Mouse (Mus musculus) heart, adult 9 months (tissue): ENCODE results near the gene Col25a1.
A peak's percentile ranks its signal among the peaks of the same experiment; 100 is the strongest.

ENCODE experiments used
- DNase-seq, 2 experiments: peaks; one replicate each; pipeline ENCODE4 v3.0.0; 2022; ENCODE audit warnings: low spot score in 2 of 2

The Col25a1 gene

GRCm38 (mm10) chr3:130443842-130444627 is 312.7 kb downstream of the Col25a1 start:
- no peak for DNase-seq

DNA sequence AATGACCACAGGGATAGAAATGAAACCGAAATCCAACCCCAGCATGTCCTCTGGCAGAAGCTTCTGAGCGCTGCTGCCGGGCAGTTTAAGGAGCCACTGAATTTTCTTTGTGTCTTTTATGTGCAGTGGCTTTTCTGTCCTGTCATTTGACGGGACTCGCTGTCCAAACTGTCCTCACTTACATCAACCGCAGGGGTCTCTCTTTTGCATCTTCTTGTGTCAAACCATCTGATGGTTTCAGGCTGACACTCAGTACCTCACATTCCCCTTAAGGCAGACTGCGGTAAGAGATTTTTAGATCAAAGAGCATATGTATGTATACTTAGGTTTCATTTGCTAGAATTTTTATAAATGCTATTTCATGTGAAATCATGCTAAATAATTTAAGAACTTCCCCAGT is 318.6 kb downstream of the Col25a1 start:
- DNase-seq, result no peak

DNA sequence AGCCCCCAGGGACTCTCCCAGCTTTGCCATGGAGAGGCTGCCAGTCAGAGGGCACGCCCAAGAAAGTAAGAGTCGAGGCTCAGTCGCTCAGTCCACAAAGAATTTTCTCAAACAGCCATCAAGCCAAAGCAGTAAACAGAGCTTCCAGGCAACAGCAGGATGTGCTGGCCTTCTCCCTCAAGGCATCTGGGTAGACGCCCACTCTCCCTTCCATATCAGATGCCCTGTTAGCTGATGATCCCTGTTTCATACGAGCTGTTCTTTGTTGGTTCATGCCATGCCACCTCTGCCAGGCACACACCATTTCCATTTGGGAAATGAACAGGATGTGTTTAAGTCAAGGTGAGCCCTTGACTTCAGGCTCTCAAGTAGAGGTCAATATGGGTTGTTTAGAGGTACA is 334.1 kb downstream of the Col25a1 start:
- no peak for DNase-seq

DNA sequence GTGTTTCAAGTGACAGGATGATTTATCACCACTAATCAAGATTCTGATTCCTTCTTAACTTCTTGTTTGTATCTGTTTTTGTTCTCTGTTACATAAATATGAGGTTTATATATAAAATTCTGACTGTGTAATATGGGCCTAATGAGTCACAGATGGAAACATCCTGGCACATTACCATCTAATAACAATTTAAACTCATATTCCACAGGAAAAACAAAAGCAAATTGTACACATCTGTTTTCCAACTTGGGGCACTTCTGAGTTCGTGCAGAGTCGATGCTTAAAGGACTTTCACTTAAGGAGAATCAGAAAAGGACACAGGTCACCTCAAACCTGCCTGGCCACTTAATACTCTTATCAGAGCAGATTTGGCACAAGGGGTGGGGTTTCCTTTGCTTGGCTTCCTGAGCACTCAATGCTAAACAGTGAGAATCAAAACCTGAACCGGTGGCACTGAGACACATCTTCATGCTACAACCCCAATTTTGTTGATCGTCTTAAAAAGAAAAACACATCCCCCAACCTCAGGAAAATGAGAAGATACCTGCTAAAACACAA is 342.0 kb downstream of the Col25a1 start:
- DNase-seq, result no peak

DNA sequence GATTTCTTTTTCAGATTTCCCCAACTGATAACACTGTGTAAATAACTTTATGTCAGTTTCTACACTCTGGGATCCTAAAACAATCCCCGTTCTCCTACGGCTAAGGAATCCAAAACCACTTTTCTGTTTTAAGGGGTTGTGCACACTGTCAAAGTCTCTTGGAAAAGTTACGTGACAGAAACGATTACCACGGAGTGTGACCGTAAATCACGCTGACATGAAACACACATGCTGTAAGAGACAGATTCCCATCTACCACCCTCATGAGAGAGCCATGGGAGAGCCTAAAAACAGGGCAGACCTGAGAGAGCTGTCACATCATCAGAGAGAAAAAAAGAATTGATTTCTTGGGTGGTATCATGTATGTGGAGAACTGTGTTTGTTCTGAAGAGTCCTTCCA is 342.7 kb downstream of the Col25a1 start:
- no peak for DNase-seq

GRCm38 (mm10) chr3:130482513-130482912 is 351.2 kb downstream of the Col25a1 start:
- no peak for DNase-seq

- peak in 1 of 2 experiments; percentile 11 for DNase-seq
These were observed 357.5 kb downstream of the Col25a1 start for GRCm38 (mm10) chr3:130488839-130489238.

DNA sequence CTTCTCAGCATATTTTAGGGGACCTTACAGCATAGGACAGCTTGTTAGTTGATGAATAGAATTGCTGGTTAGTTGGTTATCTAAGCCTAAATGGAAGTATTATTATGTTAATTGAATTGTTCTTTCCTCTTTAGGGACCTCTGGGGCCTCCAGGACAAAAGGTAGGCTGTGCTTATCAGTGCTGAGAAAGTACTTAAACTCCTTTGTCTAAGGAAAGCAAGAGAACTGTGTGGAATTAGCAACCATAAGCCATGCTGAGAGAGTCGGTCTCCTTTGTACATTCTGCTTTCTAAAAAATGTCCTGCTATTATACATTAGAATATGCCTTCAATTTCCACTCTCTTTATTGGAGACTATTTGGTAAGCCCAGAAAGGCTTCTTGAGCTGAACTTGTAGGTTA is 362.9 kb downstream of the Col25a1 start:
- DNase-seq, result no peak

DNA sequence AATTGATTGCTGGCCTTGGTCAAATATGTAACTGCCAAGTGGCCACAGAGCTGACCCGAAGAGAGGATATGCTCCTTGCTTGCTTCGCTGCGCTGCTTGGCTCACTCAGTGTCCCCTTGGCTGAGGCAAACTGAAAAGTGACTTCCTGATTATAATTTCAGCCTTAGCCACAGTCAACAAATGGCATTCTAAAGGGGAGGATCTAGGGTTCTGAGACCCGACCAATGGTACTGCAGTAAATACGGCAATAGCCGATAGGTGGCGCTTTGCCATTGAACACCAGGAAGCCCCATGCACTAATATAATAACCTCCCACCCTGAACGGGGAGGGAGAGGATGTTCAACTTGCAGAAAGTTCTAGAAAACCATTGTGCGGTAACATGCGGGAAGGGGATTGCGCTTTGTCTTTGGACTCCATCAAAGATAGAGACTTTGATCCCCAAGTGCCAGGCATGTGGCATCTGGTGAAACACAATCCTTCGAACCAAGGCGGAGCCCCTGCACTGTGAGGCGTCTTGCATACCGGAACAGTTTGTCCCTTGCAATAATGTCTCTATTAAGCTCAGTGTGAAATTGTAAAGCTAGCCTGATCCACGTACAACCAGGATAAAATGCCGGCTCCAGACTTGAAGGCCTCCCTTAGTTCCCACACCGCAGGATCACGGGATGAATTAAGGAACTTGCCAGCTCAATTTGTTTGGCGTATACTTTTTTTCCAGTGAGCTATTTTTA is 363.5 kb downstream of the Col25a1 start:
- DNase-seq, result peak; percentile 12 to 17

GRCm38 (mm10) chr3:130497036-130497435 is 365.7 kb downstream of the Col25a1 start:
- DNase-seq, result no peak

- DNase-seq, result no peak
These were observed 370.4 kb downstream of the Col25a1 start for GRCm38 (mm10) chr3:130501713-130502112.

DNA sequence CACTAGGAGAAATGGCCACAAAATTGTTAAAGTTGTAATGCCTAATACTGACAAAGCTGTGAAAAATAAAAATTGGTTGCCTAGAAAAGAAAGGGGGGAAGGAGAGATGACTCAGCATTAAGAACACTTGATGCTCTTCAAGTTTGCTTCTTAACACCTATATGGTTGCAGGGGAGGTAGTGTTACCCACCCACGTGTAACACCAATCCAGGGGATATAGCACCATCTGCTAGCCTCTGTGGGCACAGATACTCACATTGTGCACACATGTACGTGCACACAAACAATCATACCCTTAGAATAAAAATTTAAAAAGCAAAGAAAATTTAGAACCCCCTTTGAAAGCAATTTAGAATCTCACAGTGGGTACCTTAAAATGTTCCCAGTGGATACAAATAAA is 377.0 kb downstream of the Col25a1 start:
- no peak for DNase-seq

DNA sequence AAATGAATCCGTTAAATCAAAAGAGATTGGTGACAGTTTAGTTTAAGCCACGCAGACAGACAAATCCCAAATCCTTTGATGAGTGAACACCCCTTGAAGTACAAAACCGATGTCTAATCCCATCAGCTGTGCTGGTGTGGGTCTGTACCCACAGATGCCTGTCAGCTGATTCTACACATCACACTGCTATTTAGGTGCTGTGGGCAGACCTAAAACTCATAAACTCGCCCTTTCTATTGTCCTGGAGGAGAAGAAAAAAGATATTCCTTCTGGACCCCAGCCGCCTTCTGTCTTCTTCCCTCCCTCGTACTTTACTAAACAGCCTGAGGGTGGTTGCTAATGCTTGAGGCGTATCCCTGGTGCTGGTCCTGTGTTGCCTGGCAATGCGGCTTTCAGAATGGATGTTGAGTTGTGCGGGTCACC is 387.2 kb downstream of the Col25a1 start:
- no peak for DNase-seq

GRCm38 (mm10) chr3:130521834-130522476 is 390.7 kb downstream of the Col25a1 start:
- DNase-seq, result no peak

DNA sequence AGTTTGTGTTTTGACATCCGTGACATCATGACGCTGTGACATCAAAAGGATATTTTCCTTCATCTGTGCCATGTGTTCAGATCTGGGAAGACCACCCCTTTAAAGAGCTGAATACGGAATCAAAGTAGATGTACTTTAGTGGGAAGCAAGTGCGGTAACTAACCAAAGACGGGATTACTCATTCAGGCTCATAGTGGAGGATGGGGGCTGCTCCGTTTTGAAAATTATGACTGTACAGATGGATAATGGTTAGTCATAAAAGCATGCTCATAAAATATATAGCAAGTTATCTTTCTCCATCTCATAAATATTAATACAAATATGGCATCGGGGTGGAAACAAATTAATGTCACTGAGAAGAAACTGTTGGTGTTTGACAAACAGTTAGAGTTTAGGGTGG is 391.7 kb downstream of the Col25a1 start:
- DNase-seq, result no peak

- DNase-seq, result no peak
These were observed 393.3 kb downstream of the Col25a1 start for GRCm38 (mm10) chr3:130524367-130525137.

- DNase-seq, result no peak
These were observed 403.7 kb downstream of the Col25a1 start for GRCm38 (mm10) chr3:130535021-130535420.

DNA sequence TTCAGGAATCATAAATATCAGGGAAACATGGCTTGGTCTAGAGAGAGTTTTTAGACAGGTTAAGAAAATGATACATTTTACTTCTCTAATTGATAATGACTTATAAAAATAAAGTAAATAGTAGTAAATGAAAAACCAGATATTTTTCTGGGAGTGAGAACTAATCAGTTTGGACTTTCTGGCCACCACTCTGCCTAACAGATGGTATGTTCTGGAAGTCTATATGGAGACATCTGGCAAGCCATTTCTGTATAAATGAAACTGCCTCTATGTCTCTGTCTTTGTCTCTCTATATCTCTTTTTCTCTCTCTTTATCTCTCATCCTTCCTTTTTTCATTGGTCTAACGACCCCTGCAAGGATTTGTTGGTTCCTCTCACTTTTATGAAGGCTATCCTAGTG is 410.2 kb downstream of the Col25a1 start:
- no peak for DNase-seq

GRCm38 (mm10) chr3:130545995-130546394 is 414.7 kb downstream of the Col25a1 start:
- no peak for DNase-seq

DNA sequence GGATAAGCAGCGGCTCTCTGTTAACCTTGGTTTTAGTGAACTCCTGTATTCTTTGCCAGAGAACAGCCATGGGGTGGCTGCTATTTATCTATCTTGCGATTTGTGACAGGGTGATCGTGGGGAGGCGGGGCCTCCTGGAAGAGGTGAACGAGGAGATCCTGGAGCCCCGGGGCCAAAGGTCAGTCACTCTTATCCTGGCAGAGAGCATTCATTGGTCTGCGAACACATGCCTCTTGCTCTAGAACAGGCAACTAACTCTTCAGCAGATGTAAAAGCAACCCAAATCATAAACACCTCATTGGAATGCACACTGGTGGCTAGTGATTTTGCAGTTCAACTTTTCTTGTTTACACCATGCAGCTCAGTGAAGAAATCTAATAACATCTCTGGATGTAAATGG is 417.8 kb downstream of the Col25a1 start:
- no peak for DNase-seq

GRCm38 (mm10) chr3:130556263-130556662 is 425.0 kb downstream of the Col25a1 start:
- no peak for DNase-seq

DNA sequence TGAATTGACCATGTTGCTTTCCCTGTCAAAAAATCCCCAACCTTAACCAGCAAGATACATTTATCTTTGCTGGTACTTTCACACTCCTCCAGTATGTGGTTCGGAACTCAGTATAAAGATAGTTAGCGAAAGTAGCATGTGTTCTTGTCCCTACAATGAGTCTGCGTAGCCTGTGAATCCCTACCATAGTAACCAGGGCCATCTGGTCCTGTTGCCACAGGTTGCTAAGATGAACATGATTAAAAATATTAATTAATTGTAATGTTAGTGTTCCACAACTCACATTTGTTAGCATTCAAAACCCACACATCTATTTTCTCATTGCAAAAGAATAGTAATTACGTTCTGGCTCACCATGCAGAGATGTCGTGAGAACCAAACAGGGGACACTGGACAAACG is 434.3 kb downstream of the Col25a1 start:
- DNase-seq, result no peak
